Mouse (Mus musculus): ENCODE measurements around the gene Mtf2. TPM values are rescaled to one million over a fixed set of nuclear protein-coding genes. Genes with fewer than 3 reads are reported as not detected.

The Mtf2 gene
- polyA plus RNA-seq (2014; fragmentation: Illumina TruSeq; extraction: RNeasy Lipid Tissue Mini Kit (QIAGEN cat#74804)), result 109 TPM

DNA sequence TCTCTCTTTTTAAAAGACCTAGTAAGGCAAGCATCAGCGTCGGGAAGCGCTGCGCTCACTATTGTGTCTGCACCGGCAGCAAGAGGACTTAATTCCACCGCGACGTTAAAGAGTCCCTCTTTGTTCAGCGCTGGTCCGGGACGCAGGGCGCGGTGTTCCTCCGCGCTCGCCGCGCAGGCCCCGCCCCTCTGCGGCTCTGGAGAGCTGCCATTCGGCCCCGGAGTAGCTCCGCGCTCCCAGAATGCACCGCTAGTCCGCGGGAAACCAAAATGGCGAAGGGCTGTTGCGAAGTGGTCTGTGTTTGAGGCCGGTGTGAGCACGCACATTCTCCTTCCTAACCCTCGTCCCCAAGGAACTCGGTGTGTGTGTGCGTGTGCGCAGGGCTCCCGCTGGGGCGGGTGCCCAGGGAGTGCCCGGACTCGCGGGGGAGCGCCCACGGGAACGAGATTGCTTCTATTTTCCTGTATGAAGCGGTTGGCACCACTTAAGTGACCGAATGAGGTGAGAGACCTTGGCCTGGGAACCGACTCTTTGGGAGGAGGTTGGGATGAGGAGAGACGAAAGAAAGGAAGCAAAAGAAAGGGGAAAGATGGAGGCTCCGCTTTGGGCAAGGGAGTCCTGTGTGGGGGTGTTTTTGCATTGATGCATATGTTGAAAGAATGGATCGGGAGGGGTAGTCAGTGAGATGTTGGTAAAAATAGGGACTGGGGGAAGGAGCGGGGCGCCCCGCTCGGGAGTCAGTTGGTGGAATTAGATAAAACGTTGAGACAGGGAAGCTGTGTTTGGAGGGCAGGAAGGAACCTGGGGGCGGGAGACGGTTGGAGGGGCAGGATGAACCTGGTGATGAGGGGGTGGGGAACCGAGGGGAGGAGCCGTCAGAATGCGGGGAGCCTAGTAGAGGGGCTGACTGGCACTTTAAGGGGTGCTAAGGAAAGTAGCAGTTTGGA is at the start of gene Mtf2:
TSS of gene Mtf2 (plus strand) at position 210 of the 947 bp plus-strand sequence.

DNA sequence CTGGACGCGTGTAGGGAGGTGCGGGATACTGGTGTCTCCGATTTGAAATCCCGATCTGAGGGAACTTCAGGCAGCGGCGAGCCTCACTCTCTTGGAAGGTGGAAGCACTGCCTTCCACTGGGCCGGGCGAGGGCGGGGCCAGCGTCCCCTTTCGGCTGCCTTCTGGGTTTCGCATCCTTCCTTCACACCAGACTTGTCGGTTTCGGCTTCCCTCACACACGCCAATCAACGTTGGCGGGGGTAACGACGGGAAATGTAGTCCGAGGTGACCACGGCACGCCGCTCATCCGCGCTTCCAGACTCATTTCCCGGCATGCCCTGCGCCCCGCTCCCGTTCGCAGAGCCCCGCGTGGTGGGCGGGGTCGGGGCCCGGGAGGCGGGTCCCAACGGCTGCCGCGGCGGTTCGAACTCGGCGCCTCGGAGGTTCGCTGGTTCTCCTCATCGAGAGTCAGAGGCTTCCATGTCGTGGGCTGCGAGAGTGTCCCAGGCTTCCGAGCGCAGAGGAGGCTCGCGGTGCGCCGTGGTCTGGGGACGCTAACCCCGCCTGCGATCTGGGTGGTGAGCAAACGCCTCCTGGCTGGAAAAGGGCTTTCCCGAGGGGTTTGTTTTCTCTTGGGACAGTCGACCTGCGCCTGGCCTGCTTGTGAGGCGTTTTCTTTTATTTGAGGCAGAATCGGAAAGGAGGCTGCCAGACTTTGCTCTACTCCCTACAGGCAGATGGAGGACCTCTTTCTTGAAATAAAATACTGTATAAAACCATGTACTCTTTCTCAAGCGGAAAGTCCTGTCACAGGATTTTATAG is 67.2 kb downstream of the Mtf2 start, which contains the start of the genes Tmed5 and Ccdc18:
TSS of gene Tmed5 (minus strand) at position 180 of the 803 bp plus-strand sequence.
TSS of gene Ccdc18 (plus strand) at position 435 of the 803 bp plus-strand sequence.

Other genes with a start within 250 kb of the Mtf2 start
- gene Ube2d2b, start 235.6 kb upstream of the Mtf2 start, polyA plus RNA-seq (2014; fragmentation: Illumina TruSeq; extraction: RNeasy Lipid Tissue Mini Kit (QIAGEN cat#74804)), result 0.46 TPM
- 223 TPM for gene Evi5, start 190.6 kb upstream of the Mtf2 start, polyA plus RNA-seq (2014; fragmentation: Illumina TruSeq; extraction: RNeasy Lipid Tissue Mini Kit (QIAGEN cat#74804))
- 1,557 TPM for gene Rpl5, start 165.2 kb upstream of the Mtf2 start, polyA plus RNA-seq (2014; fragmentation: Illumina TruSeq; extraction: RNeasy Lipid Tissue Mini Kit (QIAGEN cat#74804))
- 75.7 TPM for gene Fam69a, start 78.6 kb upstream of the Mtf2 start, polyA plus RNA-seq (2014; fragmentation: Illumina TruSeq; extraction: RNeasy Lipid Tissue Mini Kit (QIAGEN cat#74804))
- 152 TPM for gene Tmed5, start 66.9 kb downstream of the Mtf2 start, polyA plus RNA-seq (2014; fragmentation: Illumina TruSeq; extraction: RNeasy Lipid Tissue Mini Kit (QIAGEN cat#74804))
- gene Ccdc18, start 67.2 kb downstream of the Mtf2 start, polyA plus RNA-seq (2014; fragmentation: Illumina TruSeq; extraction: RNeasy Lipid Tissue Mini Kit (QIAGEN cat#74804)), result 9.2 TPM
- 193 TPM for gene Dr1, start 203.2 kb downstream of the Mtf2 start, polyA plus RNA-seq (2014; fragmentation: Illumina TruSeq; extraction: RNeasy Lipid Tissue Mini Kit (QIAGEN cat#74804))
- 17.5 TPM for gene Pigg, start 246.9 kb downstream of the Mtf2 start, polyA plus RNA-seq (2014; fragmentation: Illumina TruSeq; extraction: RNeasy Lipid Tissue Mini Kit (QIAGEN cat#74804))